Mouse (Mus musculus): Measurements from ENCODE around the gene Rbm8a. TPM values are rescaled to one million over a fixed set of nuclear protein-coding genes. Genes with fewer than 3 reads are reported as not detected.
A peak's percentile ranks its signal among the peaks of the same experiment; 100 is the strongest.
"Not testable (repeated sequence)": the region's sequence is repeated elsewhere in the genome, so short reads cannot be mapped to it uniquely, and the experiment has no call there.

Gene Rbm8a
- polyA plus RNA-seq, 1 experiment from 2014 or later, result 181 TPM

GRCm38 (mm10) chr3:96601251-96601787 lies 28.4 kb upstream of the Rbm8a start:
- WGBS, result 0% methylated on average over 34 of the region's 40 CpGs
- peaks cover 46% of the 10 kb centered on the region for H3K4me1 ChIP-seq (ENCODE audit: control insufficient read depth, insufficient read depth, low read length)
- peak overlapping the region; percentile 88 for H3K27ac ChIP-seq (ENCODE audit: low read depth, low read length)
- no peaks in the 10 kb centered on the region for H3K9me3 ChIP-seq (ENCODE audit: control insufficient read depth, low read length)
- H3K4me2 ChIP-seq, result peak overlapping the region; percentile 71
- ATAC-seq (ENCODE audit: low FRiP score), result peak; percentile 72
- H3K27me3 ChIP-seq (ENCODE audit: control insufficient read depth, insufficient read depth, low read length), result peaks cover 10% of the 10 kb centered on the region; the same call in 1 of the 2 replicates
- no peaks in the 10 kb centered on the region for H3K36me3 ChIP-seq (ENCODE audit: control insufficient read depth, insufficient read depth, low read length)
- H3K4me3 ChIP-seq (ENCODE audit: low read depth, low read length), result peak overlapping the region; percentile 90
- peak; percentile 94 for DNase-seq (ENCODE audit: low spot score, missing footprints)
- peak overlapping the region; percentile 88 for H3K9ac ChIP-seq (ENCODE audit: low read length)

GRCm38 (mm10) chr3:96601941-96602703 lies 27.6 kb upstream of the Rbm8a start:
- Histone ChIP-seq H3K27me3 (ENCODE audit: control insufficient read depth, insufficient read depth, low read length) (peaks cover 4% of the 10 kb centered on the region; the same call in 1 of the 2 replicates), H3K4me3 (ENCODE audit: low read depth, low read length) (peak overlapping the region; percentile 90), H3K9ac (ENCODE audit: low read length) (peak overlapping the region; percentile 88), H3K27ac (ENCODE audit: low read depth, low read length) (peak overlapping the region; percentile 30), H3K9me3 (ENCODE audit: control insufficient read depth, low read length) (no peaks in the 10 kb centered on the region), H3K36me3 (ENCODE audit: control insufficient read depth, insufficient read depth, low read length) (no peaks in the 10 kb centered on the region), H3K4me2 (peak overlapping the region; percentile 71), H3K4me1 (ENCODE audit: control insufficient read depth, insufficient read depth, low read length) (peaks cover 38% of the 10 kb centered on the region)
- 18% methylated on average over 10 of the region's 10 CpGs for WGBS
- ATAC-seq (ENCODE audit: low FRiP score) (no peak), DNase-seq (ENCODE audit: low spot score, missing footprints) (no peak)

GRCm38 (mm10) chr3:96602704-96603084 lies 27.0 kb upstream of the Rbm8a start:
- H3K9me3 ChIP-seq (ENCODE audit: control insufficient read depth, low read length), result no peaks in the 10 kb centered on the region
- no peaks in the 10 kb centered on the region for H3K36me3 ChIP-seq (ENCODE audit: control insufficient read depth, insufficient read depth, low read length)
- peaks cover 4% of the 10 kb centered on the region; the same call in 1 of the 2 replicates for H3K27me3 ChIP-seq (ENCODE audit: control insufficient read depth, insufficient read depth, low read length)
- peak overlapping the region; percentile 30 for H3K27ac ChIP-seq (ENCODE audit: low read depth, low read length)
- DNase-seq (ENCODE audit: low spot score, missing footprints), result peak; percentile 86
- ATAC-seq (ENCODE audit: low FRiP score), result no peak
- peak overlapping the region; percentile 88 for H3K9ac ChIP-seq (ENCODE audit: low read length)
- 29% methylated on average over 5 of the region's 5 CpGs for WGBS
- peak overlapping the region; percentile 71 for H3K4me2 ChIP-seq
- H3K4me1 ChIP-seq (ENCODE audit: control insufficient read depth, insufficient read depth, low read length), result peaks cover 32% of the 10 kb centered on the region
- H3K4me3 ChIP-seq (ENCODE audit: low read depth, low read length), result peak overlapping the region; percentile 90

GRCm38 (mm10) chr3:96603311-96603710 lies 26.4 kb upstream of the Rbm8a start:
- peaks cover 4% of the 10 kb centered on the region; the same call in 1 of the 2 replicates for H3K27me3 ChIP-seq (ENCODE audit: control insufficient read depth, insufficient read depth, low read length)
- no peaks in the 10 kb centered on the region for H3K36me3 ChIP-seq (ENCODE audit: control insufficient read depth, insufficient read depth, low read length)
- no peaks in the 10 kb centered on the region for H3K9me3 ChIP-seq (ENCODE audit: control insufficient read depth, low read length)
- ATAC-seq (ENCODE audit: low FRiP score) (no peak), DNase-seq (ENCODE audit: low spot score, missing footprints) (no peak)
- H3K9ac ChIP-seq (ENCODE audit: low read length), result peak overlapping the region; percentile 88
- 45% methylated on average over 5 of the region's 5 CpGs for WGBS
- peak overlapping the region; percentile 71 for H3K4me2 ChIP-seq
- H3K4me1 ChIP-seq (ENCODE audit: control insufficient read depth, insufficient read depth, low read length), result peaks cover 28% of the 10 kb centered on the region
- H3K4me3 ChIP-seq (ENCODE audit: low read depth, low read length), result peak overlapping the region; percentile 90
- H3K27ac ChIP-seq (ENCODE audit: low read depth, low read length), result no peak overlapping the region

- H3K4me1 ChIP-seq (ENCODE audit: control insufficient read depth, insufficient read depth, low read length), result peaks cover 17% of the 10 kb centered on the region
- DNase-seq (ENCODE audit: low spot score, missing footprints); H3K4me2 ChIP-seq; H3K9ac ChIP-seq (ENCODE audit: low read length); H3K27me3 ChIP-seq (ENCODE audit: control insufficient read depth, insufficient read depth, low read length); ATAC-seq (ENCODE audit: low FRiP score); H3K4me3 ChIP-seq (ENCODE audit: low read depth, low read length); H3K27ac ChIP-seq (ENCODE audit: low read depth, low read length); H3K36me3 ChIP-seq (ENCODE audit: control insufficient read depth, insufficient read depth, low read length); H3K9me3 ChIP-seq (ENCODE audit: control insufficient read depth, low read length): not testable (repeated sequence)
- WGBS, result 89% methylated on average over 3 of the region's 4 CpGs
These were observed 23.7 kb upstream of the Rbm8a start for GRCm38 (mm10) chr3:96606007-96606406.

- no peaks in the 10 kb centered on the region for H3K36me3 ChIP-seq (ENCODE audit: control insufficient read depth, insufficient read depth, low read length)
- H3K27ac ChIP-seq (ENCODE audit: low read depth, low read length), result no peak overlapping the region
- WGBS, result 88% methylated on average over 4 of the region's 4 CpGs
- H3K4me2 ChIP-seq, result no peak overlapping the region
- H3K4me1 ChIP-seq (ENCODE audit: control insufficient read depth, insufficient read depth, low read length), result peaks cover 17% of the 10 kb centered on the region
- no peak overlapping the region for H3K4me3 ChIP-seq (ENCODE audit: low read depth, low read length)
- no peaks in the 10 kb centered on the region for H3K9me3 ChIP-seq (ENCODE audit: control insufficient read depth, low read length)
- no peak for ATAC-seq (ENCODE audit: low FRiP score)
- no peak for DNase-seq (ENCODE audit: low spot score, missing footprints)
- H3K27me3 ChIP-seq (ENCODE audit: control insufficient read depth, insufficient read depth, low read length), result no peaks in the 10 kb centered on the region
- H3K9ac ChIP-seq (ENCODE audit: low read length), result no peak overlapping the region
These were observed 23.1 kb upstream of the Rbm8a start for GRCm38 (mm10) chr3:96606618-96607017.

- no peaks in the 10 kb centered on the region for H3K4me1 ChIP-seq (ENCODE audit: control insufficient read depth, insufficient read depth, low read length)
- no peak for ATAC-seq (ENCODE audit: low FRiP score)
- no peak overlapping the region for H3K4me2 ChIP-seq
- H3K9ac ChIP-seq (ENCODE audit: low read length), result no peak overlapping the region
- H3K9me3 ChIP-seq (ENCODE audit: control insufficient read depth, low read length), result no peaks in the 10 kb centered on the region
- WGBS, result 96% methylated on average over 3 of the region's 3 CpGs
- no peak for DNase-seq (ENCODE audit: low spot score, missing footprints)
- H3K4me3 ChIP-seq (ENCODE audit: low read depth, low read length), result no peak overlapping the region
- H3K27me3 ChIP-seq (ENCODE audit: control insufficient read depth, insufficient read depth, low read length), result no peaks in the 10 kb centered on the region
- H3K36me3 ChIP-seq (ENCODE audit: control insufficient read depth, insufficient read depth, low read length), result peaks cover 8% of the 10 kb centered on the region; the same call in 1 of the 2 replicates
- no peak overlapping the region for H3K27ac ChIP-seq (ENCODE audit: low read depth, low read length)
These were observed 11.8 kb upstream of the Rbm8a start for GRCm38 (mm10) chr3:96617941-96618340.

GRCm38 (mm10) chr3:96623201-96623600 lies 6.5 kb upstream of the Rbm8a start:
- H3K4me1 ChIP-seq (ENCODE audit: control insufficient read depth, insufficient read depth, low read length), result no peaks in the 10 kb centered on the region
- H3K36me3 ChIP-seq (ENCODE audit: control insufficient read depth, insufficient read depth, low read length), result peaks cover 6% of the 10 kb centered on the region
- H3K4me3 ChIP-seq (ENCODE audit: low read depth, low read length), result no peak overlapping the region
- ATAC-seq (ENCODE audit: low FRiP score) (no peak), DNase-seq (ENCODE audit: low spot score, missing footprints) (no peak)
- H3K27me3 ChIP-seq (ENCODE audit: control insufficient read depth, insufficient read depth, low read length), result no peaks in the 10 kb centered on the region
- no peak overlapping the region for H3K9ac ChIP-seq (ENCODE audit: low read length)
- H3K4me2 ChIP-seq, result no peak overlapping the region
- H3K9me3 ChIP-seq (ENCODE audit: control insufficient read depth, low read length), result no peaks in the 10 kb centered on the region
- no peak overlapping the region for H3K27ac ChIP-seq (ENCODE audit: low read depth, low read length)
- WGBS, result 90% methylated on average over 4 of the region's 4 CpGs

- H3K36me3 ChIP-seq (ENCODE audit: control insufficient read depth, insufficient read depth, low read length), result peaks cover 5% of the 10 kb centered on the region; the same call in 1 of the 2 replicates
- H3K27me3 ChIP-seq (ENCODE audit: control insufficient read depth, insufficient read depth, low read length), result no peaks in the 10 kb centered on the region
- no peak for DNase-seq (ENCODE audit: low spot score, missing footprints)
- no peak for ATAC-seq (ENCODE audit: low FRiP score)
- H3K9ac ChIP-seq (ENCODE audit: low read length), result no peak overlapping the region
- H3K4me1 ChIP-seq (ENCODE audit: control insufficient read depth, insufficient read depth, low read length), result peaks cover 16% of the 10 kb centered on the region
- H3K4me2 ChIP-seq, result no peak overlapping the region
- no peaks in the 10 kb centered on the region for H3K9me3 ChIP-seq (ENCODE audit: control insufficient read depth, low read length)
- no peak overlapping the region for H3K4me3 ChIP-seq (ENCODE audit: low read depth, low read length)
- H3K27ac ChIP-seq (ENCODE audit: low read depth, low read length), result no peak overlapping the region
These were observed 2.3 kb downstream of the Rbm8a start for GRCm38 (mm10) chr3:96632058-96632457.
